Mouse (Mus musculus) C2C12 (cell line): ENCODE results near the gene Cc2d2a. TPM values are rescaled to one million over a fixed set of nuclear protein-coding genes. Genes with fewer than 3 reads are reported as not detected.
A peak's percentile ranks its signal among the peaks of the same experiment; 100 is the strongest.

Experiments
- H3K27me3 ChIP-seq: one replicate; pipeline ENCODE4 v1.6.1; 2011; ENCODE audit not compliant: control insufficient read depth, insufficient read depth, insufficient read length
- H3K36me3 ChIP-seq: one replicate; pipeline ENCODE4 v1.6.1; 2011; ENCODE audit not compliant: control insufficient read depth, insufficient read depth
- H3K4me3 ChIP-seq: one replicate; pipeline ENCODE4 v1.5.1; 2011; ENCODE audit warnings: mild to moderate bottlenecking, control low read depth; ENCODE audit not compliant: poor library complexity, insufficient read depth, severe bottlenecking
- H3K79me2 ChIP-seq: one replicate; pipeline ENCODE4 v1.6.1; 2011; ENCODE audit not compliant: control insufficient read depth, insufficient read depth
- H3K79me3 ChIP-seq: one replicate; pipeline ENCODE4 v1.6.1; 2011; ENCODE audit warnings: low read depth, control low read depth
- H3ac ChIP-seq: one replicate; pipeline ENCODE3; 2011; ENCODE audit warnings: low read depth; ENCODE audit not compliant: control insufficient read depth, insufficient read length
- CEBPB ChIP-seq: IDR thresholded peaks from one replicate; pipeline ENCODE4 v1.6.1; 2011; ENCODE audit warnings: low read depth, mild to moderate bottlenecking, control low read depth, moderate library complexity
- CTCF ChIP-seq: IDR thresholded peaks from one replicate; pipeline ENCODE4 v1.5.1; 2011; ENCODE audit not compliant: control insufficient read depth, insufficient read depth, insufficient read length
- FOSL1 ChIP-seq: IDR thresholded peaks from one replicate; pipeline ENCODE4 v1.8.0; 2011; ENCODE audit warnings: mild to moderate bottlenecking, low read length; ENCODE audit not compliant: poor library complexity, insufficient read depth, severe bottlenecking
- MYOD1 ChIP-seq: IDR thresholded peaks from one replicate; pipeline ENCODE4 v1.6.1; 2011; ENCODE audit warnings: low read depth; ENCODE audit not compliant: control insufficient read depth, insufficient read length
- MYOG ChIP-seq: IDR thresholded peaks from one replicate; pipeline ENCODE4 v1.6.1; 2011; ENCODE audit not compliant: control insufficient read depth, insufficient read length; ENCODE audit errors: extremely low read depth
- USF1 ChIP-seq: IDR thresholded peaks from one replicate; pipeline ENCODE4 v1.6.1; 2011; ENCODE audit warnings: low read depth, mild to moderate bottlenecking, control low read depth, moderate library complexity
- polyA plus RNA-seq: library from polyadenylated mRNA; unstranded; fragments of >200 nt; fragmentation: generic; extraction: Trizol; gene quantifications from one replicate; pipeline ENCODE4 v1.2.1, GENCODE M21; 2012; ENCODE audit warnings: missing spikeins

The Cc2d2a gene
- polyA plus RNA-seq, 1 experiment: 1.6 TPM

DNA sequence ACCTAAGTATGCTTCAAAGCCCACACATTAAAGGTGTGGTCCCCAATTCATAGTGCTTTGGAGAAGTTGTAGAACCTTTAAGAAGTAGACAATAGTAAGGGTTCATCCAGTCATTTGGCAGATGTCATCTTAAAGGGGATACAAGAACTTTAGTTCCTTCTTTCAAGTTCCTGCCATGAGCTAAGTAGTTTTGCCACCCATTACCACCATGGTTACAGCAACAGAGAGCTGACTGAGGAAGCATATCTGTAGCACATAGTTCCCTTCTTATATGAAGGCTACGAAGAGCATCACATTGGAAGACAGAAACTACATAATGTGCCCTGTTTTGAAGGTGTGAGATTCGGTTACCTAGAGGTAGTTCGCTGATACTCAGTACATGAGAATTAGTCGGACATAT lies 124.5 kb downstream of the Cc2d2a start:
- Histone ChIP-seq H3K79me2 (peaks cover 3% of the 10 kb centered on the region), H3K36me3 (no peaks in the 10 kb centered on the region), H3K79me3 (peaks cover 2% of the 10 kb centered on the region), H3ac (no peak overlapping the region), H3K4me3 (no peak overlapping the region), H3K27me3 (no peaks in the 10 kb centered on the region)
- no peak for TF ChIP-seq USF1
- no peak for TF ChIP-seq MYOD1
- no peak for TF ChIP-seq FOSL1
- no peak for TF ChIP-seq MYOG
- no peak for TF ChIP-seq CEBPB

DNA sequence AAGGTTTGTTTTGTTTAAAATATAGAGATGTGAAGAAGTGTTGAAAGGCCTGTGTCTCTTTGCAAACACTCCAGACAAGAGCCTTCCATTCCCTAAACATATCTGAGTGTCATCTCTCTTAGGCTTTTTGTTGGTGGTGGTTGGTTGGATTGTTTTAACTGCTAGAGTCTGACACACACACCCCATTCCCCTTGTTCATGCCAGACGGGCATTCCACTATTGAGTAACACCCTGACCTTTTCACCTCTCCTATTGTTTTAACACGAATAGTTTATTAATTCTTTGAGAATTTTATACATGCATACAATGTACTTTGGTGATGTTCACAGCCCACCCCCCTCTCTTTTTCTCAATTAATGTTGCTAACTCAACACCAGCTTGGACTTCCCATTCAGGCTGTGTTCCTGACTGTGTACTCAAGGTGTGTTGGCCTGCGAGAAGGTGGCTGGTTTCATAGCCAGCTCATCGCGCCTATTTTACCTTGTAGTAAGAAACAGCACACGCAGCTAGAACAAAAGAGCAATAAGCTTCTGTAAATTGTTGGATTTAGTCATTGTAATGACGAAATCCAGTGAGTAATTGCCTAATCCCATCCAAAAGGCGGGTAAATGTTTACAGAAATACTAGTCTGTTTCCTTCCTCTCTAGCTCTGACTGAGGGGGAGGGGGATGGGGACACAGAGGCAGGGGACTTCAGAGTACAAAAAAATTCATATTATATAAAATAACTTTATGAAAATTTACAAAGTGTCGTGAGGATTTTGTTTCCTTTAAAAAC lies 126.0 kb downstream of the Cc2d2a start:
- Histone ChIP-seq H3ac (no peak overlapping the region), H3K36me3 (no peaks in the 10 kb centered on the region), H3K79me2 (no peaks in the 10 kb centered on the region), H3K79me3 (no peaks in the 10 kb centered on the region), H3K27me3 (no peaks in the 10 kb centered on the region), H3K4me3 (no peak overlapping the region)
- TF ChIP-seq FOSL1 (no peak), CTCF (no peak), CEBPB (peak; percentile 68)

Other genes with a start within 250 kb of the Cc2d2a start
- not detected for gene C1qtnf7, start 146.8 kb upstream of the Cc2d2a start, polyA plus RNA-seq
- not detected for gene Bst1, start 156.5 kb downstream of the Cc2d2a start, polyA plus RNA-seq
- gene Fbxl5, start 159.3 kb downstream of the Cc2d2a start, polyA plus RNA-seq: 10.5 TPM
- gene Cd38, start 206.2 kb downstream of the Cc2d2a start, polyA plus RNA-seq: 0.18 TPM